Mouse (Mus musculus) heart, adult 9 months (tissue): ENCODE results near the gene Thtpa.
A peak's percentile ranks its signal among the peaks of the same experiment; 100 is the strongest.

Experiments
- DNase-seq, 2 experiments: peaks; one replicate each; pipeline ENCODE4 v3.0.0; 2022; ENCODE audit warnings: low spot score in 2 of 2

The Thtpa gene

GRCm38 (mm10) chr14:55077481-55078365 is 16.9 kb upstream of the Thtpa start:
- no peak for DNase-seq

GRCm38 (mm10) chr14:55078366-55078989 is 16.1 kb upstream of the Thtpa start:
- no peak for DNase-seq

GRCm38 (mm10) chr14:55079214-55079970 is 15.2 kb upstream of the Thtpa start:
- no peak for DNase-seq

GRCm38 (mm10) chr14:55081105-55081504 is 13.5 kb upstream of the Thtpa start:
- DNase-seq, result no peak

- no peak for DNase-seq
Measured at GRCm38 (mm10) chr14:55083481-55083880, 11.1 kb upstream of the Thtpa start.

GRCm38 (mm10) chr14:55085324-55086008 is 9.1 kb upstream of the Thtpa start:
- DNase-seq, result no peak

GRCm38 (mm10) chr14:55086009-55086514 is 8.5 kb upstream of the Thtpa start:
- no peak for DNase-seq

- DNase-seq, result no peak
Measured at GRCm38 (mm10) chr14:55089199-55089947, 5.2 kb upstream of the Thtpa start.

GRCm38 (mm10) chr14:55091209-55091865 is 3.2 kb upstream of the Thtpa start:
- no peak for DNase-seq

- DNase-seq, result peak; percentile 91
Measured at GRCm38 (mm10) chr14:55092011-55092577, 2.5 kb upstream of the Thtpa start, which contains the start of gene Zfhx2. Zfhx2 (minus strand) TSS chr14:55092324.

GRCm38 (mm10) chr14:55093927-55094326 is 657 bp upstream of the Thtpa start:
- DNase-seq, result no peak

- no peak for DNase-seq
Measured at GRCm38 (mm10) chr14:55095263-55095662, 679 bp downstream of the Thtpa start.

GRCm38 (mm10) chr14:55095671-55096070 is 1.1 kb downstream of the Thtpa start:
- DNase-seq, result no peak

GRCm38 (mm10) chr14:55096573-55097087 is 2.0 kb downstream of the Thtpa start:
- DNase-seq, result no peak

- DNase-seq, result no peak
Measured at GRCm38 (mm10) chr14:55097646-55098045, 3.1 kb downstream of the Thtpa start.

GRCm38 (mm10) chr14:55098067-55098466 is 3.5 kb downstream of the Thtpa start:
- no peak for DNase-seq

- no peak for DNase-seq
Measured at GRCm38 (mm10) chr14:55101592-55101991, 7.0 kb downstream of the Thtpa start.

- DNase-seq, result no peak
Measured at GRCm38 (mm10) chr14:55102253-55102785, 7.7 kb downstream of the Thtpa start.

- DNase-seq, result no peak
Measured at GRCm38 (mm10) chr14:55104365-55104764, 9.8 kb downstream of the Thtpa start.
